Comparison of ENCODE assay signal across 12 mouse cellular contexts in genomic region chr11:116400560-116400959, GRCm38 (mm10). TPM values are rescaled to one million over a fixed set of nuclear protein-coding genes. Genes with fewer than 3 reads are reported as not detected.
DNase-seq lines count a peak whose midpoint lies in the region; ATAC-seq and TF ChIP-seq lines count a peak whose summit lies in the region.
"Had no signal": no experiment of that assay in that cellular context is flagged by ENCODE, and none has a peak within 500 bp of the region (broad histone marks: within the 10 kb centered on the region; RNA-seq: fewer than 3 reads in every experiment).

No protein-coding gene starts in this region.

- no peak overlapping the region for H3K4me2 ChIP-seq in hindbrain, embryonic 13.5 days
- no peak overlapping the region for H3K4me2 ChIP-seq in hindbrain, embryonic 14.5 days (replicated peaks)
- no peak overlapping the region for H3K4me2 ChIP-seq in stomach, embryonic 16.5 days (ENCODE audit: low read depth, low read length)
- no peak overlapping the region for H3K4me2 ChIP-seq in stomach, postnatal 0 days (replicated peaks; ENCODE audit: low read depth)
- H3K4me2 ChIP-seq in liver, postnatal 0 days (ENCODE audit: low read depth, low read length): no peak overlapping the region
- H3K4me2 ChIP-seq: liver, embryonic 15.5 days had no signal

- ATAC-seq in hindbrain, embryonic 13.5 days (ENCODE audit: low FRiP score): no peak
- ATAC-seq in hindbrain, embryonic 14.5 days (ENCODE audit: low FRiP score): no peak
- no peak for ATAC-seq in stomach, embryonic 16.5 days (ENCODE audit: insufficient read depth, low FRiP score)
- ATAC-seq in stomach, postnatal 0 days (ENCODE audit: low FRiP score, low TSS enrichment): no peak
- ATAC-seq in liver, postnatal 0 days: no peak

- H3K4me3 ChIP-seq in hindbrain, embryonic 13.5 days: no peak overlapping the region
- no peak overlapping the region for H3K4me3 ChIP-seq in hindbrain, embryonic 14.5 days (replicated peaks; ENCODE audit: low read length)
- H3K4me3 ChIP-seq in stomach, embryonic 16.5 days (replicated peaks; ENCODE audit: low read length): no peak overlapping the region
- H3K4me3 ChIP-seq in stomach, postnatal 0 days (ENCODE audit: low read depth, low read length): no peak overlapping the region
- H3K4me3 ChIP-seq in liver, postnatal 0 days (ENCODE audit: low read depth, low read length): no peak overlapping the region
- H3K4me3 ChIP-seq: gastrocnemius, adult 2 months; liver, embryonic 15.5 days; megakaryocyte, embryonic 14.5 days had no signal

- 59% methylated on average over 4 of the region's 4 CpGs for WGBS in hindbrain, embryonic 13.5 days
- 62% methylated on average over 4 of the region's 4 CpGs for WGBS in hindbrain, embryonic 14.5 days
- 19% methylated on average over 4 of the region's 4 CpGs for WGBS in stomach, embryonic 16.5 days
- 21% methylated on average over 4 of the region's 4 CpGs for WGBS in stomach, postnatal 0 days
- WGBS in liver, postnatal 0 days (ENCODE audit: insufficient replicate concordance): 13% methylated on average over 4 of the region's 4 CpGs

- peaks cover 16% of the 10 kb centered on the region for H3K4me1 ChIP-seq in hindbrain, embryonic 13.5 days (replicated peaks)
- no peaks in the 10 kb centered on the region; the same call in 1 of the 2 replicates for H3K4me1 ChIP-seq in hindbrain, embryonic 14.5 days (replicated peaks; ENCODE audit: control insufficient read depth, insufficient read depth, low read length)
- 0 out of 2 replicates have a peak, but pooled peaks cover 6% of the 10 kb centered on the region for H3K4me1 ChIP-seq in stomach, embryonic 16.5 days (ENCODE audit: control insufficient read depth, insufficient read depth, low read length)
- H3K4me1 ChIP-seq in stomach, postnatal 0 days (replicated peaks; ENCODE audit: control insufficient read depth, insufficient read depth): no peaks in the 10 kb centered on the region
- H3K4me1 ChIP-seq in liver, postnatal 0 days (ENCODE audit: insufficient read depth): no peaks in the 10 kb centered on the region
- H3K4me1 ChIP-seq: liver, embryonic 15.5 days had no signal

- peaks cover 21% of the 10 kb centered on the region for H3K36me3 ChIP-seq in hindbrain, embryonic 13.5 days
- H3K36me3 ChIP-seq in hindbrain, embryonic 14.5 days (replicated peaks; ENCODE audit: control insufficient read depth, insufficient read depth): peaks cover 7% of the 10 kb centered on the region; the same call in 1 of the 2 replicates
- 0 out of 2 replicates have a peak, but pooled peaks cover 5% of the 10 kb centered on the region for H3K36me3 ChIP-seq in stomach, embryonic 16.5 days (ENCODE audit: control insufficient read depth, insufficient read depth, low read length)
- H3K36me3 ChIP-seq in stomach, postnatal 0 days (ENCODE audit: control insufficient read depth, insufficient read depth, low read length): no peaks in the 10 kb centered on the region
- peaks cover 8% of the 10 kb centered on the region for H3K36me3 ChIP-seq in liver, postnatal 0 days (replicated peaks; ENCODE audit: insufficient read depth, low read length)

- no peak overlapping the region for H3K9ac ChIP-seq in hindbrain, embryonic 13.5 days
- no peak overlapping the region for H3K9ac ChIP-seq in hindbrain, embryonic 14.5 days
- H3K9ac ChIP-seq in stomach, embryonic 16.5 days (ENCODE audit: low read length): peak overlapping the region; percentile 26; the same call in 1 of the 2 replicates
- no peak overlapping the region for H3K9ac ChIP-seq in stomach, postnatal 0 days (ENCODE audit: low read length)
- H3K9ac ChIP-seq in liver, postnatal 0 days (replicated peaks): no peak overlapping the region
- H3K9ac ChIP-seq: liver, embryonic 15.5 days had no signal

- no peak for TF ChIP-seq CTCF in stomach, postnatal 0 days (IDR thresholded peaks at IDR 0.05; ENCODE audit: low read depth)
- TF ChIP-seq CTCF in liver, postnatal 0 days (IDR thresholded peaks at IDR 0.05; ENCODE audit: low read depth): no peak

- TF ChIP-seq EP300 in stomach, postnatal 0 days (optimal IDR thresholded peaks at IDR 0.05): no peak
- TF ChIP-seq EP300 in liver, postnatal 0 days (IDR thresholded peaks at IDR 0.05; ENCODE audit: low read depth): no peak

- no peak for DNase-seq in hindbrain, embryonic 14.5 days (ENCODE audit: low spot score)
- DNase-seq in stomach, postnatal 0 days (ENCODE audit: low spot score): no peak
- peak; percentile 43 for DNase-seq in induced T-regulatory cell, adult 2 months (ENCODE audit: low read depth)
- DNase-seq in liver, postnatal 0 days: no peak
- DNase-seq in spleen, adult 12 weeks (ENCODE audit: low spot score): no peak
- no peak for DNase-seq in frontal cortex, postnatal 14 days (ENCODE audit: low spot score in 2 of 2)
- DNase-seq: cerebellum, postnatal 36 days; gastrocnemius, adult 2 months had no signal

- peak overlapping the region; percentile 61 for H3K27ac ChIP-seq in hindbrain, embryonic 13.5 days
- no peak overlapping the region for H3K27ac ChIP-seq in hindbrain, embryonic 14.5 days
- H3K27ac ChIP-seq in stomach, embryonic 16.5 days (ENCODE audit: low read length): no peak overlapping the region
- no peak overlapping the region for H3K27ac ChIP-seq in stomach, postnatal 0 days (replicated peaks)
- H3K27ac ChIP-seq in liver, postnatal 0 days (ENCODE audit: low read depth): 0 out of 2 replicates have a peak overlapping the region, but pooled peaks have one; percentile 5
- H3K27ac ChIP-seq: gastrocnemius, adult 2 months; liver, embryonic 15.5 days had no signal

- H3K27me3 ChIP-seq in hindbrain, embryonic 13.5 days: no peaks in the 10 kb centered on the region
- no peaks in the 10 kb centered on the region for H3K27me3 ChIP-seq in hindbrain, embryonic 14.5 days (ENCODE audit: control insufficient read depth, insufficient read depth, low read length)
- no peaks in the 10 kb centered on the region for H3K27me3 ChIP-seq in stomach, embryonic 16.5 days (ENCODE audit: control insufficient read depth, insufficient read depth, low read length)
- no peaks in the 10 kb centered on the region for H3K27me3 ChIP-seq in stomach, postnatal 0 days (ENCODE audit: control insufficient read depth, insufficient read depth, low read length)
- no peaks in the 10 kb centered on the region for H3K27me3 ChIP-seq in liver, postnatal 0 days (ENCODE audit: insufficient read depth, low read length)
- H3K27me3 ChIP-seq: liver, embryonic 15.5 days had no signal

- H3K9me3 ChIP-seq in hindbrain, embryonic 13.5 days: no peaks in the 10 kb centered on the region
- H3K9me3 ChIP-seq in hindbrain, embryonic 14.5 days (ENCODE audit: control insufficient read depth, low read length): no peaks in the 10 kb centered on the region
- no peaks in the 10 kb centered on the region for H3K9me3 ChIP-seq in stomach, embryonic 16.5 days (replicated peaks; ENCODE audit: control insufficient read depth, low read length)
- H3K9me3 ChIP-seq in stomach, postnatal 0 days (ENCODE audit: control insufficient read depth, low read length): no peaks in the 10 kb centered on the region
- no peaks in the 10 kb centered on the region for H3K9me3 ChIP-seq in liver, postnatal 0 days (ENCODE audit: low read length)
- H3K9me3 ChIP-seq: liver, embryonic 15.5 days had no signal

RNA-seq across cellular contexts. Expression of gene Rnf157, which starts 12.3 kb away (rescaled TPM):
- 35.0 and 39.6 TPM in 2 replicates for polyA plus RNA-seq in hindbrain, embryonic 13.5 days (2015; fragmentation: Nextera tagmentation; extraction: Ambion mirVana)
- 68.5 and 75.5 TPM in 2 replicates for polyA plus RNA-seq in hindbrain, embryonic 14.5 days (2014; fragmentation: Nextera tagmentation; extraction: Ambion mirVana)
- 5.2 TPM in 2 replicates for polyA plus RNA-seq in stomach, embryonic 16.5 days (2015; fragmentation: Nextera tagmentation; extraction: Ambion mirVana)
- 2.8 and 3.0 TPM in 2 replicates for polyA plus RNA-seq in stomach, postnatal 0 days (2015; fragmentation: Nextera tagmentation; extraction: Ambion mirVana)
- polyA plus RNA-seq in liver, postnatal 0 days (2015; fragmentation: Nextera tagmentation; extraction: Ambion mirVana): 1.5 and 2.2 TPM in 2 replicates

RNA-seq across cellular contexts. Expression of gene Ubald2, which starts 33.3 kb away (rescaled TPM):
- polyA plus RNA-seq in hindbrain, embryonic 13.5 days (2015; fragmentation: Nextera tagmentation; extraction: Ambion mirVana): 43.6 and 44.5 TPM in 2 replicates
- 61.4 and 67.6 TPM in 2 replicates for polyA plus RNA-seq in hindbrain, embryonic 14.5 days (2014; fragmentation: Nextera tagmentation; extraction: Ambion mirVana)
- 30.2 and 34.8 TPM in 2 replicates for polyA plus RNA-seq in stomach, embryonic 16.5 days (2015; fragmentation: Nextera tagmentation; extraction: Ambion mirVana)
- 35.4 and 35.7 TPM in 2 replicates for polyA plus RNA-seq in stomach, postnatal 0 days (2015; fragmentation: Nextera tagmentation; extraction: Ambion mirVana)
- polyA plus RNA-seq in liver, postnatal 0 days (2015; fragmentation: Nextera tagmentation; extraction: Ambion mirVana): 29.2 and 29.8 TPM in 2 replicates

Comparison
In these comparisons a context has a peak if more than half of its experiments do, and no peak if none do; other contexts are left out.
1. H3K27ac ChIP-seq: peak in hindbrain, embryonic 13.5 days (single experiment) and liver, postnatal 0 days (single experiment); none in hindbrain, embryonic 14.5 days (single experiment), stomach, embryonic 16.5 days (single experiment) and stomach, postnatal 0 days (single experiment).